7 mouse cellular contexts compared by ENCODE assay signal in genomic region chr15:28181862-28182261, GRCm38 (mm10). TPM values are rescaled to one million over a fixed set of nuclear protein-coding genes. Genes with fewer than 3 reads are reported as not detected.
DNase-seq lines count a peak whose midpoint lies in the region; ATAC-seq lines count a peak whose summit lies in the region.

No protein-coding gene starts in this region.

- peak overlapping the region; percentile 43 for H3K4me3 ChIP-seq in limb, embryonic 10.5 days
- H3K4me3 ChIP-seq in midbrain, embryonic 13.5 days (replicated peaks), result peak overlapping the region; percentile 35

- no peaks in the 10 kb centered on the region for H3K9me3 ChIP-seq in limb, embryonic 10.5 days (replicated peaks)
- no peaks in the 10 kb centered on the region for H3K9me3 ChIP-seq in midbrain, embryonic 13.5 days

- peak; percentile 83 for DNase-seq in adrenal gland, postnatal 10 days
- DNase-seq in embryo, embryonic 9.5 days (ENCODE audit: extremely low spot score), result peak; percentile 72
- DNase-seq in heart, adult 18-20 months, result peak; percentile 60 to 89
- peak; percentile 77 for DNase-seq in kidney, adult 18-20 months
- peak; percentile 82 for DNase-seq in limb, embryonic 10.5 days (ENCODE audit: low spot score)
- peak; percentile 25 for DNase-seq in spleen, adult 12 weeks (ENCODE audit: low spot score)

- no peaks in the 10 kb centered on the region for H3K27me3 ChIP-seq in limb, embryonic 10.5 days (ENCODE audit: low read depth, poor library complexity, severe bottlenecking)
- H3K27me3 ChIP-seq in midbrain, embryonic 13.5 days, result 0 out of 2 replicates have a peak, but pooled peaks cover 11% of the 10 kb centered on the region

- no peaks in the 10 kb centered on the region for H3K36me3 ChIP-seq in limb, embryonic 10.5 days
- H3K36me3 ChIP-seq in midbrain, embryonic 13.5 days, result no peaks in the 10 kb centered on the region

- H3K27ac ChIP-seq in limb, embryonic 10.5 days, result no peak overlapping the region
- H3K27ac ChIP-seq in midbrain, embryonic 13.5 days, result no peak overlapping the region

- 0 out of 2 replicates have a peak, but pooled peaks cover 3% of the 10 kb centered on the region for H3K4me1 ChIP-seq in limb, embryonic 10.5 days
- H3K4me1 ChIP-seq in midbrain, embryonic 13.5 days (replicated peaks), result no peaks in the 10 kb centered on the region

- ATAC-seq in midbrain, embryonic 13.5 days, result peak; percentile 86

- H3K4me2 ChIP-seq in midbrain, embryonic 13.5 days (replicated peaks), result peak overlapping the region; percentile 57

- H3K9ac ChIP-seq in midbrain, embryonic 13.5 days (replicated peaks), result no peak overlapping the region

- 14% methylated on average over 10 of the region's 10 CpGs for WGBS in limb, embryonic 10.5 days
- 8% methylated on average over 10 of the region's 10 CpGs for WGBS in midbrain, embryonic 13.5 days

RNA-seq across cellular contexts. Expression of gene Dnah5, which starts 21.7 kb away (rescaled TPM):
- total RNA-seq in adrenal gland, postnatal 10 days (2021), result under 1 TPM; 0.06 to 0.09 TPM
- under 1 TPM; 0.02 to 0.62 TPM for total RNA-seq in heart, adult 18-20 months (2021)
- not detected in 2 replicates for polyA plus RNA-seq in limb, embryonic 10.5 days (2016; fragmentation: Nextera tagmentation; extraction: Ambion mirVana)
- polyA plus RNA-seq in midbrain, embryonic 13.5 days (2015; fragmentation: Nextera tagmentation; extraction: Ambion mirVana), result 0.24 and 0.26 TPM in 2 replicates

Comparison
In these comparisons a context has a peak if more than half of its experiments do, and no peak if none do; other contexts are left out.
1. DNase-seq: peak in every context shown above with its lines; median percentile 83 in adrenal gland, postnatal 10 days; 82 in limb, embryonic 10.5 days; 77 in kidney, adult 18-20 months; 74 in heart, adult 18-20 months; 72 in embryo, embryonic 9.5 days; 25 in spleen, adult 12 weeks.